18 mouse cellular contexts compared by ENCODE assay signal in genomic region chr10:44565109-44565508, GRCm38 (mm10).
"Had no signal": no experiment of that assay in that cellular context is flagged by ENCODE, and none has a peak within 500 bp of the region (broad histone marks: within the 10 kb centered on the region; RNA-seq: fewer than 3 reads in every experiment).

No protein-coding gene starts in this region.

- H3K36me3 ChIP-seq: lung, embryonic 15.5 days; midbrain, embryonic 12.5 days; midbrain, embryonic 15.5 days; neural tube, embryonic 12.5 days; neural tube, embryonic 15.5 days; stomach, embryonic 15.5 days had no signal

- H3K9ac ChIP-seq: liver, embryonic 14.5 days; lung, embryonic 15.5 days; midbrain, embryonic 12.5 days; midbrain, embryonic 15.5 days; neural tube, embryonic 12.5 days; neural tube, embryonic 15.5 days; stomach, embryonic 15.5 days had no signal

- ATAC-seq: midbrain, embryonic 15.5 days had no signal

- H3K27me3 ChIP-seq: lung, embryonic 15.5 days; midbrain, embryonic 12.5 days; midbrain, embryonic 15.5 days; neural tube, embryonic 12.5 days; neural tube, embryonic 15.5 days; stomach, embryonic 15.5 days had no signal

- DNase-seq: kidney, adult 18-20 months; kidney, adult 9 months; kidney, postnatal 14 days; layer of hippocampus, postnatal 36 days; lung, adult 18-20 months; lung, postnatal 10 days; lung, postnatal 36 days; right cerebral cortex, postnatal 25 days; spleen, adult 18-20 months; thymus, postnatal 25 days had no signal

- H3K9me3 ChIP-seq: lung, embryonic 15.5 days; midbrain, embryonic 12.5 days; midbrain, embryonic 15.5 days; neural tube, embryonic 12.5 days; neural tube, embryonic 15.5 days; stomach, embryonic 15.5 days had no signal

- H3K27ac ChIP-seq: left cerebral cortex, adult 2 months; liver, embryonic 14.5 days; lung, embryonic 15.5 days; midbrain, embryonic 12.5 days; midbrain, embryonic 15.5 days; neural tube, embryonic 12.5 days; neural tube, embryonic 15.5 days; stomach, embryonic 15.5 days had no signal

- H3K4me1 ChIP-seq: lung, embryonic 15.5 days; midbrain, embryonic 12.5 days; midbrain, embryonic 15.5 days; neural tube, embryonic 12.5 days; neural tube, embryonic 15.5 days; stomach, embryonic 15.5 days had no signal

- H3K4me2 ChIP-seq: lung, embryonic 15.5 days; midbrain, embryonic 12.5 days; midbrain, embryonic 15.5 days; neural tube, embryonic 12.5 days; neural tube, embryonic 15.5 days; stomach, embryonic 15.5 days had no signal

- H3K4me3 ChIP-seq: left cerebral cortex, adult 2 months; lung, embryonic 15.5 days; midbrain, embryonic 12.5 days; midbrain, embryonic 15.5 days; neural tube, embryonic 12.5 days; neural tube, embryonic 15.5 days; stomach, embryonic 15.5 days had no signal
